Mouse (Mus musculus) kidney, embryonic 16.5 days (tissue): ENCODE data around the gene Hddc3. TPM values are rescaled to one million over a fixed set of nuclear protein-coding genes. Genes with fewer than 3 reads are reported as not detected.
A peak's percentile ranks its signal among the peaks of the same experiment; 100 is the strongest.

Experiments used
- ATAC-seq: fragments of 200-750 bp; cut with Nextera tagmentation; 2 replicates; pipeline ENCODE4 v1.8.0; 2017; ENCODE audit warnings: moderate TSS enrichment; ENCODE audit not compliant: low FRiP score, low TSS enrichment
- H3K27ac ChIP-seq: fragments of 300-500 bp; sonication (generic); 2 replicates; pipeline ENCODE4 v1.5.1; 2014; ENCODE audit warnings: low read length
- H3K27me3 ChIP-seq: fragments of 300-500 bp; sonication (generic); 2 replicates; pipeline ENCODE4 v1.6.1; 2014; ENCODE audit warnings: low read length, control low read depth, mixed read lengths; ENCODE audit not compliant: insufficient read depth
- H3K36me3 ChIP-seq: fragments of 300-500 bp; sonication (generic); 2 replicates; pipeline ENCODE4 v1.6.1; 2014; ENCODE audit warnings: low read length, control low read depth, mixed read lengths; ENCODE audit not compliant: insufficient read depth
- H3K4me1 ChIP-seq: fragments of 300-500 bp; sonication (generic); 2 replicates; pipeline ENCODE4 v1.6.1; 2014; ENCODE audit warnings: low read length, control low read depth, mixed read lengths; ENCODE audit not compliant: insufficient read depth
- H3K4me2 ChIP-seq: fragments of 300-500 bp; sonication (generic); replicated peaks from 2 replicates; pipeline ENCODE4 v1.6.1; 2014; ENCODE audit warnings: low read depth, low read length
- H3K4me3 ChIP-seq: fragments of 300-500 bp; sonication (generic); 2 replicates; pipeline ENCODE4 v1.5.1; 2014; ENCODE audit warnings: mild to moderate bottlenecking, low read length
- H3K9ac ChIP-seq: fragments of 300-500 bp; sonication (generic); replicated peaks from 2 replicates; pipeline ENCODE4 v1.6.1; 2014; ENCODE audit warnings: low read length
- H3K9me3 ChIP-seq: fragments of 300-500 bp; sonication (generic); 2 replicates; pipeline ENCODE4 v1.6.1; 2016; ENCODE audit warnings: low read length, control low read depth
- WGBS: fragments of 180-500 bp; shearing (Covaris S2); extraction: QIAGEN DNeasy Blood & Tissue Kit; methylation state at CpG from one replicate; pipeline ENCODE4 v1.1.7; 2014; 5-methylcytosine and 5-hydroxymethylcytosine counted together
- polyA plus RNA-seq: library from polyadenylated mRNA; unstranded; fragments of >200 nt; fragmentation: Nextera tagmentation; extraction: Ambion mirVana; gene quantifications from 2 replicates; pipeline ENCODE4 v1.2.1, GENCODE M21; 2015

Gene Hddc3
- polyA plus RNA-seq, 1 experiment from 2014 or later: 23.8 TPM

DNA sequence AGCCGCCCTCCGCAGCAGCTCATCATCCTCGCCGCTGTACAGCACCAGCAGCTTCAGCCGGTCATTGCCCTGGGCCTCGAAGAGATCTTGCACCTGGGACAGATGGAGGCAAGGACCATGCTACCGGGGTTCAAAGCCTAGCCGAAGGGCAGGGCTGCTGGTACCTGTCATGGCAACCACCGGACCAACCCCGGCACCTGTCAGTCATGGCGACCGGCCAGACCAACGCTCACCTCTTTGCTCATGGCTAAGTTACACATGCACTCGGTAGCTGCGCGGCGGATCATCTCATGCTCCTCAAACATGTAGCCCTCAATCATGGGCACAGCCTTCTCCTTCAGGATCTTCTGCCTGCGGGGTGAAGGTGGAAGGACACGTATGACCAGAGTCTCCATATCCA is 16.8 kb upstream of the Hddc3 start:
- Histone ChIP-seq H3K27me3 (no peaks in the 10 kb centered on the region), H3K9ac (no peak overlapping the region), H3K4me3 (no peak overlapping the region), H3K4me1 (peaks cover 14% of the 10 kb centered on the region), H3K27ac (no peak overlapping the region), H3K36me3 (peaks cover 54% of the 10 kb centered on the region), H3K4me2 (no peak overlapping the region), H3K9me3 (no peaks in the 10 kb centered on the region)
- ATAC-seq: no peak
- 94% methylated on average over 19 of the region's 19 CpGs for WGBS

DNA sequence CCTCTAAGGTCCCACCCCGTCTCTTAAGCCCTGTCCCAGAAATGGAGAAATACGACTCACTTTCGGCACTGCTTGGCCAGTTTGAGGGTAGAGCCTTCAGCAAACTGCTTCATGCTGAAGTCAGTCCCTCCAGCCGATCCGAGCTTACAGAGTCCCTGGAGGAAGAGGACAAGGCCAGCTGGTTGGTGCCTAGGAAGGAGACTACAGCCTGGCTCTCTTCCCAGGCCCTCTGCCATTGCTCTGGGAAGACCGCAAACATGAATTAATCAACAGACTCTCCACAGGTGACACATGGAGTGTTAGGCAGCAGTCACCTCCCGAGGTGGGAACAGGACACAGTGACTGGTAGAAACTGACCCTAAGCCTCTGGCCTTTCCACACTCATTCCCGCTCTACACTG is 12.6 kb upstream of the Hddc3 start:
- 0 out of 2 replicates have a peak, but pooled peaks cover 5% of the 10 kb centered on the region for H3K9me3 ChIP-seq
- ATAC-seq: no peak
- H3K4me3 ChIP-seq: no peak overlapping the region
- H3K9ac ChIP-seq: no peak overlapping the region
- H3K4me1 ChIP-seq: peaks cover under 1% of the 10 kb centered on the region
- no peak overlapping the region for H3K27ac ChIP-seq
- no peak overlapping the region for H3K4me2 ChIP-seq
- 90% methylated on average over 8 of the region's 8 CpGs for WGBS
- H3K27me3 ChIP-seq: no peaks in the 10 kb centered on the region
- peaks cover 91% of the 10 kb centered on the region for H3K36me3 ChIP-seq

DNA sequence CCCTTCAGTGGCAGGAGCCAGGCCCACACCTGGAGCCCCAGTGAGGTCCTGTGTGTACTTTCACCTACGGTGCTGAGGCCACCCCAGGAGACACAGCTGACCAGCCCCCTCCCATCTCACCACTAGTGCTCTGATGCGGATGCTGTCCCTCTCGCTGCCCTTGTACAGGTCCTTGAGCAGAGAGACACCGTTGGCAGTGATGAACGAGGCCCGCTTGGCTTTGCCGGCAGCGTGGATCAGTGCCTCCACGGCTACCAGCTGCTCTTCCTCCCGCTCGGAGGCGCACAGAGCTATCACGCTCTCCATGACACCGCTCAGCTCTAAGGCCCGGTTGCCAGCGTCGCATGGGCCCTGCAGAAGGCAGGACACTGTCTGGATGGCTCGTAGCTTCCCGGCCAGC is 11.5 kb upstream of the Hddc3 start:
- no peak overlapping the region for H3K27ac ChIP-seq
- H3K4me3 ChIP-seq: no peak overlapping the region
- H3K4me2 ChIP-seq: no peak overlapping the region
- peaks cover 91% of the 10 kb centered on the region for H3K36me3 ChIP-seq
- no peaks in the 10 kb centered on the region for H3K27me3 ChIP-seq
- 0 out of 2 replicates have a peak, but pooled peaks cover 5% of the 10 kb centered on the region for H3K9me3 ChIP-seq
- WGBS: 91% methylated on average over 19 of the region's 19 CpGs
- no peak for ATAC-seq
- H3K9ac ChIP-seq: no peak overlapping the region
- no peaks in the 10 kb centered on the region for H3K4me1 ChIP-seq

DNA sequence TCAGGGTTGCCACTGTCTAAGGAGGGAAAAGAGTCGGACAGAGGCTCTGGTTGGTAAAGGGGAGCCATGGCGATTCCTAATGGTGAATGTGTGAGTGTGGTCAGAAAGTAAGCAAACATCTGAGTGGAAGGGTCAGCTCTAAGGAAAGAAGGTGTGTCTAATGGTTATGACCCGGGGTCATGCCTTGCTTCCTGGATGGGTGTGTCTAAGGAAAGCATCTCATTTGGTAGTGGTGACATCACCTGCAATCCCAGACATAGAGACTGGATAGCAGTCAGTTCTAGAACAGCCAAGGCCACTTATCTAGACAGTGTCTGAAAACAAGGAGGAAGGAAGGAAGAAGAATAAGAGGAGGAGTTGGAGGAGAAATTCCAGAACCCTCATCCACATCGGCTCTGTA is 8.1 kb upstream of the Hddc3 start:
- H3K4me1 ChIP-seq: peaks cover 13% of the 10 kb centered on the region
- peaks cover 69% of the 10 kb centered on the region for H3K36me3 ChIP-seq
- H3K9me3 ChIP-seq: 0 out of 2 replicates have a peak, but pooled peaks cover 5% of the 10 kb centered on the region
- H3K4me2 ChIP-seq: no peak overlapping the region
- no peak overlapping the region for H3K27ac ChIP-seq
- no peaks in the 10 kb centered on the region for H3K27me3 ChIP-seq
- no peak overlapping the region for H3K4me3 ChIP-seq
- no peak overlapping the region for H3K9ac ChIP-seq
- ATAC-seq: no peak
- 84% methylated on average over 4 of the region's 4 CpGs for WGBS

DNA sequence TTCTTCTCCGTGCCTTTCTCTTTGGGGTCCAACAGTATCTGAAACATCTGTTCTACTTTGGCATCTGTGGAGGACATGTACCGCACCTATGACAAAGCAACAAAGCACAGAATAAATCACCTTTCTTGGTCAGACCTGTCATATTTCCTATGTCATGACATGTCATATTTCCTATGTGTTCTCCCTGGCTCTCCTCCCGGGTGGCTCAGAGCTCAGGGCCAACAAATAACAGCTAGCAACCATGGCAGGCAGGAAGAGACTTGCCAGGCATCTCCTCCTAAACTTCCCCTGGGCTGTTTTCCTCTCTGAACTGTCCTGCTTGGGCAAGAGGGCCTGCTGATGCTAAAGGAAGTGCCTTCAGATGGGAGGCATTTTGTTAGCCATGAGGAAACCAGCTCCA is 6.0 kb upstream of the Hddc3 start:
- no peak overlapping the region for H3K27ac ChIP-seq
- ATAC-seq: no peak
- no peak overlapping the region for H3K4me3 ChIP-seq
- H3K9ac ChIP-seq: no peak overlapping the region
- H3K4me2 ChIP-seq: no peak overlapping the region
- H3K4me1 ChIP-seq: peaks cover 22% of the 10 kb centered on the region
- peaks cover 48% of the 10 kb centered on the region for H3K36me3 ChIP-seq
- no peaks in the 10 kb centered on the region for H3K27me3 ChIP-seq
- 0 out of 2 replicates have a peak, but pooled peaks cover 5% of the 10 kb centered on the region for H3K9me3 ChIP-seq
- WGBS: 92% methylated on average over 3 of the region's 3 CpGs

DNA sequence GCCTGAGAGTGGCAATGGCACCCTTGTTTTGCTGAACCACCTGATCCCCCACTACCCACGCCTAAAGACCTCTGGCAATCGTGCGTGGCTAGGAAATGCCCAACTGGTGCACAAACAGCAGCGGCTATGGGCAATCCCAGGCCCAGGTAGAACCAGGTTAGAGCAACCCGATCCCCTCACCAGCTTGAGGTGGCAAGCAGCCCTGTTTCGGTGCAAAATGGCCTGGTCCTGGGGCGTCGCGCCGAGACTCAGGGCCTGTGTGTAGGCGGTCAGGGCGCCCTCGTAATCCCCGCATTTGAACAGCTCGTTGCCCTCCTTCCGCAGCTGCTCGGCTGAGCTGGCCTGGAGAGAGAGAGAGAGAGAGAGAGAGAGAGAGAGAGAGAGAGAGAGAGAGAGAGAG is 3.5 kb upstream of the Hddc3 start:
- WGBS: 6% methylated on average over 16 of the region's 17 CpGs
- H3K27ac ChIP-seq: 0 out of 2 replicates have a peak overlapping the region, but pooled peaks have one; percentile 11

DNA sequence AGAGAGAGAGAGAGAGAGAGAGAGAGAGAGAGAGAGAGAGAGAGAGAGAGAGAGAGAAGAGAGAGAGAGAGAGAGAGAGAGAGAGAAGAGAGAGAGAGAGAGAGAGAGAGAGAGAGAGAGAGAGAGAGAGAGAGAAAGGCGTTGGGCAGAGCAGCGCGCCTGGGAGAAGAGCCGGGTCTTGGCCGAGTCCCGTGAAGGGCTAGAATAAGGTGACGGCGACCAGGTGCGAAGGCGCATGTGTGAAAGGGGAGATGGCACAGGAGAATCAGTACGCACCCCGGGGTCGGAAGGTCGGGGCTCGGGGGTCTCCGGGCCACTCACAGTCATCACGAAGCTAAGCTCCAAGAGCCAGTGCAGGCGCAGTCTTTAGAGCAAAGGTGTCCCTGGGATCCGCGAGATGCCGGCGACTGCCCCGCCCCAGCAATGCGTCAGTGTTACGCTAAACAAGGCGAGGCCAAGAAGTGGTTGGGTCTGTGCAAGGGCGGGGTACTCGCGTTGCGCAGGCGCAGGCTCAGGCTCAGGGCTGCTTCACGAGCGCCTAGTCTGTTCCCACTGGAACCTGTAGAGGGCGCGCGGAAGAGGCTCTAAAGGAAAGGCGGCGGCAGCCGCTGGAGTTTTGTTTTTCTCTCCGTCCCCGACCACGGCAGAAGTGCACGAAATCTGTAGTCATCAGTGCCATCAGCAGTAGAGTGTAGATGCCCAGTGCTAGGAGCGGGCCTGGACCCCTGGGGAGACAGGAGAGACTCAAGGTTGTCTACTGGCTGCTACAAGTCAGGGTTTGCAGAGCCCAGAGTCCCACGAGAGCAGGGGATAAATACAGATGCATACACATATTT is 2.9 kb upstream of the Hddc3 start:
- peak overlapping the region; percentile 80 for H3K4me3 ChIP-seq
- H3K27me3 ChIP-seq: no peaks in the 10 kb centered on the region
- peaks cover 19% of the 10 kb centered on the region for H3K36me3 ChIP-seq
- under 1% methylated on average over 45 of the region's 45 CpGs for WGBS
- ATAC-seq: peak; percentile 98
- H3K9ac ChIP-seq: peak overlapping the region; percentile 82
- H3K27ac ChIP-seq: peak overlapping the region; percentile 90
- H3K4me2 ChIP-seq: peak overlapping the region; percentile 85
- H3K9me3 ChIP-seq: no peaks in the 10 kb centered on the region
- peaks cover 32% of the 10 kb centered on the region for H3K4me1 ChIP-seq

More for the DNA sequence above, 3.5 kb upstream of the Hddc3 start:
- Histone ChIP-seq H3K36me3 (peaks cover 25% of the 10 kb centered on the region), H3K27me3 (no peaks in the 10 kb centered on the region), H3K4me2 (peak overlapping the region; percentile 85), H3K4me1 (peaks cover 32% of the 10 kb centered on the region), H3K9ac (peak overlapping the region; percentile 82), H3K4me3 (peak overlapping the region; percentile 80), H3K9me3 (no peaks in the 10 kb centered on the region)
- no peak for ATAC-seq

DNA sequence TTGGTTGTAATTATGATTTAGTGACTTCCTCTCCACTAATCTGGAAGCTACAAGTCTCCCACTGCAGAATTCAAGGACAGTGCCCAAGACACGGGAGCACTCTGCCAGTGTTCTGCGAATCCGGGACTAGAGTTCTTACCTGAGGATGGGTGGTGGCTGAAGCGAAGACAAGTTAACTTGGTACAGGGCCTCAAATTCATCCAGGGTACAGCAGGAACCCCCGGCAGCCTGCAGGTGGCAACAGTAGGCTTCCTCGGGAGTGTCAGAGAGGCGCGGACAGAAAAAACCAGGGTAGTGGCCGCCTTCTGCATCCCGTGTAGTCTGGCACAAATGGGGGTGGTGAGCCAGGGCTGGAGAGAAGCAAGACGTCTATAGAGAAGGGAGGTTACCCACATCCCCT is 2.1 kb upstream of the Hddc3 start, which contains the start of gene Unc45a:
Gene Unc45a (minus strand): TSS at position 213 of the 400 bp plus-strand sequence.
- peak within 1 kb of the TSS; percentile 85 for H3K4me2 ChIP-seq
- peaks cover 14% of the 10 kb centered on the region for H3K36me3 ChIP-seq
- peak; percentile 68 for ATAC-seq
- peak within 1 kb of the TSS; percentile 80 for H3K4me3 ChIP-seq
- H3K4me1 ChIP-seq: peaks cover 32% of the 10 kb centered on the region
- WGBS: under 1% methylated on average over 11 of the region's 11 CpGs
- H3K9me3 ChIP-seq: no peaks in the 10 kb centered on the region
- peak within 1 kb of the TSS; percentile 82 for H3K9ac ChIP-seq
- H3K27ac ChIP-seq: peak within 1 kb of the TSS; percentile 90
- H3K27me3 ChIP-seq: no peaks in the 10 kb centered on the region

DNA sequence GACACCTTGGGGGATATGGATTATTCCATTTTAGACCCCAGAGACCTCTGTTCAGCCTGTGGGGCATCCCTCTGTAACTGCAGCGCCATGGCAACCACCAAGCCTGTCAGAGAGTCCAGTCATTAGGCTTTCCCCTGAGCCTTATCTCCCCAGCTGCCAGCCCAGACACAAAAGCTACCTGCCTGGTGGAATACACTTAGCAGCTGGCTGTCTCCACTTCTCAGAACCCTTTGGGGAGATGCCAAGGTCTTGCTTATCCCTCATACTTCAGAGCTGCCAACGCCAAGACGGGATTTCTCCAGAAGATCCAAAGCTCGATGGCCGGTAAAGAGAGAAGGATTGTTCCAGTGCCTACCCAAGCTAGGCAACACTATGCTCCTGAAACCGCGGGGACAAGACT is 1.1 kb upstream of the Hddc3 start:
- Histone ChIP-seq H3K9me3 (no peaks in the 10 kb centered on the region), H3K27me3 (no peaks in the 10 kb centered on the region), H3K4me1 (peaks cover 35% of the 10 kb centered on the region), H3K36me3 (peaks cover 4% of the 10 kb centered on the region), H3K4me3 (no peak overlapping the region), H3K9ac (no peak overlapping the region), H3K4me2 (no peak overlapping the region), H3K27ac (no peak overlapping the region)
- no peak for ATAC-seq
- WGBS: 84% methylated on average over 7 of the region's 7 CpGs
